Mouse (Mus musculus) urinary bladder, adult 2 months (tissue): ENCODE data around the gene Ulk4. TPM values are rescaled to one million over a fixed set of nuclear protein-coding genes. Genes with fewer than 3 reads are reported as not detected.
"Not testable (repeated sequence)": the region's sequence is repeated elsewhere in the genome, so short reads cannot be mapped to it uniquely, and the experiment has no call there.

Experiments
- DNase-seq: peaks from one replicate; pipeline ENCODE4 v3.0.0; 2022; ENCODE audit warnings: low spot score
- polyA plus RNA-seq: library from polyadenylated mRNA; depleted of rRNA; stranded (reverse); fragments of >200 nt; gene quantifications from 2 replicates; pipeline ENCODE4 v1.2.3, GENCODE M21; 2012

The Ulk4 gene
- polyA plus RNA-seq, 1 experiment, result 2.4 TPM

DNA sequence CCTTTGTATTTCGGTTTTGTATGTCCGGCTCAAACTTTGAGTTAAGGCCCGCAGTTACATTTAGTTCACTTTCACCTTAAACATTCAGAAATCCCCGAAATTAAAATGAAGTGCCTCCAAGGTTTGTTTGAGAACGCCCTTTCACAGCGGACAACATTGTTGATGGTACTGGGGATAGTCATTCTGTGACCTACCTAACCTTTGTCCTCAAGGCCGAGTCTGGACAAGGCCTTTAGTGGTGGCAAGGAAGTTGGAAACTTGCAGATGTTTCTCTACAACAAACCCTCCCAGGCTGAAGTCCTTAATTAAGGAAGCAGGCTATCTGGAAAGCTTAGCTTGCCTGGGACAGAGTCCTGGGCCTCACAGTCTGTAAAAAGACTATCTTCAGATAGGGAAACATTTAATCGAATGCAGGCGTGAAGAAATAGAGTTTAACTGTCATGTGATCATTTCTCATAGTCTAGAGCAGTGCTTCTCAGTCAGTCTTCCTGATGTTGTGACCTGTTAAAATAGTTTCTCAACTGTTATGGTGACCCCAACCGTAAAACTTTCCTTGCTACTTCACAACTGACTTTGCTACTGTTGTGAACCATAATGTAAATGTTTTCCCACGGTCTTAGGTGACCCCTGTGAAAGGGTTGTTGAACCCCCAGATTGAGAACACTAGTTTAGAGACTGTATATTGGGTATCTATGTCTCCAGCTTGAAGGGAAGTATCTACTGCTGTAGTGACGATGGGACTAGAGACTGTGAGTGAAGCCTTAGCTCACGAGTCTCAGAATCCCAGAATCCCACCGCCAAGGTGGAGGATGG, 342.0 kb downstream of the Ulk4 start:
- DNase-seq, result no peak

DNA sequence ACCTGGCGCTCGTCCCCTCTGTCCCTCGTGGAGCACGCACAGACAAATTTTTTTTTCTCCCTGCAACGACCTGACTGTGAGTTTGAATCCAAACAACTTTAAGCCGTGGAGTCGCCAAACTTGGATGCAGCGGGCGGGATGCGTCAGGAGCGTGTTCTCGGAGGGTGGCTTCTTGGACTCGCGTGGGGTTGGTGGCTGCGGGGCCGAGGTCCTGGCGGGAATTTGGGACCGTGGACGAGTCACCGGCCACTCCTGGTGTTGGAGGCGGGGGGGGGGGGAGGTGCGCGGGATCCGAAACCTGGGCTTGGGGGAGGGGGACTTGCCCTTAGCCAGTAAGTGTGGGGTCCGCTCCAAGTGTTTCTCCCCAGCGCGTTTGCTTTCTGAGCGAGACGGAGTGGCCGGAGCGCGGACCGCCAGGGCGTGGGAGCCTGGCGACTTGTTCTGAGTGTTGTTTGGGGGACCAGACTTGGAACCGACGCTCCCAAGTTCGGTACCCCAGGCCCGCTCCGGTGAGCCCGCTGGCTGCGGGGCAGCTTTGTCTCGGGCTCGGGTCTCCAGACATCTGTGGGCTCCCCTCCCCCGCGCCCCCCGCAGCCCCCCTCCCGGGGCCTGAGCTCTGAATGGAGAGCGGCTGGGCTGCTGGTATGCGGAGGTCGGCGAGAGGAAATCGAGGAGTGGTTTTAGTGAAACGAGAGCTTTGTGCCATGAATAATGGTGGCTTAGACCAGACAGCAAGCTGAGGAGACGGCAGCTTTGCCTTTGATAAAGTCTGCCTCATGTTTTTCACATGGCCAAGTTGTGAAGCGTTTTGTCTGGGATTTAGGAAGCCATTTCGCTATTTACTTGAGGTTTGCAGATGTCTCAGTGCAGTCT, 342.9 kb downstream of the Ulk4 start:
- DNase-seq, result peak; percentile 36

DNA sequence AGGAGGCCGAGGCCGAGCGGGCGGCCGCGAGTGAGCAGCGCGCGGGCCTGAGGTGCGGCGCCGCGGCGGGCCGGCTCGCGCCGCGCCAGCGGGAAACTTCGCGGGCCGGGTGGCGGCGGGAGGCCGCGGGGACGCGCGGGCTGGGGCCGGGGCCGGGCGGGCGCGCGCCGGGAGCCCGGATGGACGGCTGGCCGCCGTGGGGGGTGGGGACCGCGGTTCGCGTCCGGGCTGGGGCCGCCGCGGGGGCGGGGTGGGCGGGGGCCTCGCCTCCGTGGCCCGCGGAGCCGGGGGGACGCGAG, 343.5 kb downstream of the Ulk4 start:
- no peak for DNase-seq

DNA sequence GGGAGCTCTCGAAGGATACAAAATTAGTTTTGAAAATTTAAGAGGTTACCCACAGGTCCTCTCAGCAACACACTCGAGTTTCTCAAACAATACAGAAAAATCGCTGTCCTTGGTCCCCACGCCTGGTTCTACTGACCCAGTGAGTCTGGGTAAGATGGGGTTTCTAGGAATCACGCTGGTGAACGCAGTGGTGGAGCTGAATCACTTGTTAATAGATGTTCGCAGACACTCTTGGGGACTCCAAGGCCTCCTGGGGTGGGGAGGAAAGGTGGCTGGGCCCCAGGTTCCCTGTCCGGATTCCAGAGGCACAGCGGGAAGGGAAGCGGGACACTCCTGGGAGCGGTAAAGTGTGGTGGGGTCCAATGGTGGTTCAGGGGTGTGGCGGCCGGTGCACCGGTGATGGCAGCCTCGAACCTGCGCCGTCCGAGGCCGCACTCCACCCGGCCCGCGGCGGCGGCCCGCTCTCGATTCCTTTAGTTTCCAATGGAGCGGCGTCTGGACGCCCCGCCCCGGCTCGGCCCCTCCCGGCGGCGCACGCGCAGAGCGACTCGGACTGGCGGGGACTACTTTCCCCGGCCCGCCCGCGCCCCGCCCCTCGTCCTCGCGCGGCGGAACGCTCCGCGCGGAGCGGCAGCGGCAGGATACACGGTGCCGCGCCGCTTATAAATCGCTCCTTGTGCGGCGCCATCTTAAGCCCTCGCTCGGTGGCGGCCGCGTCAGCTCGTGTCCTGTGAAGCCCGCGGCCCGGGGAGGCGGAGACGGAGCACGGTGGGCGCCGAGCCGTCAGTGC, 344.0 kb downstream of the Ulk4 start:
- DNase-seq, result peak; percentile 98

DNA sequence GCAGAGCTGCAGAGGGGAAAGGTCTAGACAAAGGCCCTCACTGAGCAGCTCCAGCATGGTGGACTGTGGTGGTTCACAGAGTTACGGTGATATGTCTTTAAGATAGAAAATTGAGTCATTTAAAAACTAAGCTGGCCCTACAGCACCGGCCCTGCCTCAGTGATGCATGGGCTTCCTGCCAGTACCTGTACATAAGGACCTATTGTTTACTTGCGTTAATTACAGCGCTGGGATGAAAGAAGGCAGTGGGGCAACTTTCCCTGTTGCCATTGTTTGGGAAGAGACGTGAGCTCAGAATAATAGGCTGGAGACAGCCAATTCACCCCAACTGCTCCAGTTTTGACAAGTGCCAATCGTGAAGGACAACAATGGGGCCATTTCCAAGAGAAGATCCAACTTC, 344.6 kb downstream of the Ulk4 start:
- no peak for DNase-seq

DNA sequence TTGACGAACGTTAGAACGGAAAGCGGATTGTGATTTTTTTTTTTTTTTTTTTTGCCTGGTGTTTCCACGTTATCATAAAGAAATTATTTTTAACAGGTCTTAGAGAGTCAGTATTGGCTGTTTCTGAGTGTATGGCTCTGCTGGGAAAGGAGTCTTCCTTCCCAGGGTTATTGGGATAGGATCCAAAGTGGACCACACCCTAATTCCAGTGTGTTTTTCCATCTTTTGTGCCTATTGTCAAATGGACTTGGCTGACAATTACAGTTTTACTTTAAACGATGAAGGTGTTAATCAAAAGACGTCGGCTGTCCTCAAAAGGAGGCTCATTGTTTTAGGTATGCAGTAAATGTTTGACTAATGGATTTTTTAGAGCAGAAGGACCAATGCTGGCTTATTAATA, 346.2 kb downstream of the Ulk4 start:
- no peak for DNase-seq

DNA sequence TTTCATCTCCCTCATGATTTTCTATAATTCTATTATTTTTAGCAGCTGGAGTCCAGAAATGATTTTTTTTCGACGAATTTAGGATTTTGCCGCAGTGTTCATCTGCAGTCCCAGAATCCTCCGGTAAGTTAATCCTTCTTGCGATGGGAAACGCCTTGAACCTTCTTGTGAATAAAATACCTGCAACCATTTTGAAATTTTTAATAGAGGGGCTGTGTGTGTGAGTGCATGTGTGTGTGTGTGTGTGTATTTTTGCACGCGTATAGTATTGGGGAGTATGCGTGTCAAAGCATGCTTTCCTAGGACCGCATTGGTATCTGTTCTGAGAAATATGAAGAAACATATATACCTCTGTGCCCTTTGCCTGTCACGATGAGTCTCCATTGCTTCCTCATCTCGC, 347.0 kb downstream of the Ulk4 start:
- DNase-seq, result no peak

DNA sequence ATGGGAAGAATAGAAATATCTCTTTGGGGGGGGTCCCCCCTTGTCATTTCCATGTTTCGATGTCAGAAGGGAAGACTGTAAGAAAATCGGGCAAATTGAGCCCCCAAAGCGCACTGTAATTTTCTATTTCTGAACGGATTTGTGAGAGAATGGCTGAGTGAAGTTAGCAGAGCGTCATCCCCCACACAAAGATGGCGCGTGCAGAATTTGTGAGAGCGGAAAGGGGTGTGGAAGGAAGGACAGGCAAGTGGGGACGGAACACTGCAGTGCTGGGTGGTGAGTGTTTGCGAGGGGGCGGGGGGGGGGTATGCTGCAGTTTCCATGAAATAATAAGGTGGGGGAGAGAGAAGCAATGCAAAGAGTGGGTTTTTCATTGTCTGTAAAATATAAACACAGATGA, 347.9 kb downstream of the Ulk4 start, which contains the start of gene Ctnnb1:
Gene Ctnnb1 (plus strand): TSS at position 136 of the 400 bp plus-strand sequence.
- no peak for DNase-seq

DNA sequence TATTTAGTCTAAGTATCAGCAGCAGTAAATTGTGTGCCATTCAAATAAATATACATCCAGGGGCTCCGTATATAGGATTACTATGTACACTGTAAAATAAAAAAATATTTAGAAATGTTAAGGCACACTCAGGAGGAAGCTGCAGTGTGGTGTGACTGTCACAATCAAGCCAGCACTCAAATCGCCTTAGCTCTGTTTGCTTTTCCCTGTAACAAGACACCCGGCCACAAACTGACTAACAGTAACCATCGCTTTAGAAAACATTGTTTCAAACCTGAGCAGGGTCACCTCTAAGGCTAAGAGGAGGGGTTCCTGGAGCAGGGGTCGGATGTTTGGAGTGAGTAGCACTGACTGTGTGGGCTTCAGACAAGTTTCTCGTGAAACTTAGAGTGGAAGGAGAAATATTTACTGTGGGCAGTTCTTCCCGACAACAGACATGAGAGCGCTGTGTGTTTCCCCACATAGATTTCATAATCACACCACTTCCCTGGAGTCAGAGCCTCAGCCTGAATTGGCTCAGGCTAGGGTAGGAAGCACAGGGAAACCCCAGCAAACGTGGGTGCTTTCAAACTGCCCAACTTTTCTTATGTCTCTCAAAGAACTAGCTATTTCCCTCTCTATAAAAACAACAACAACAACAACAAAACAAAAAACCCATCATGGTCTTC, 349.9 kb downstream of the Ulk4 start:
- DNase-seq, result no peak

DNA sequence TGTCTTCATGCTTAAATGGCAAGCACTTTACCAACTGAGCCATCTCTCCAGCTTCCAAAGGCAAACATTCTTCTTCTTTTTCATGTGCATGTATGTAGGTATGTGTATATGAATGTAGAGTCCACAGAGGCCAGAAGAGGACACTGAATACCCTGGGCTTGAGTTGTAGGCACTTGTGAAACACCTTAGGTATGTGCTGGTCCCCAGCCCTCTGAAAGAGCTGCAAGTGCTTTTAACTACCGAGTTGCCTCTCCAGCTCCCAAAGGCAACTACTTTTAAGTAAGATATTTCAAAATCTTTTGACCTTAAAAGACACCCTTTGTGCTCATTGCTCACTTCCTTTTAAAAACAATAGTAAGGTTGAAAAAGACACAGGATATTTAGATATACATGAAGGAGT, 350.9 kb downstream of the Ulk4 start:
- no peak for DNase-seq

DNA sequence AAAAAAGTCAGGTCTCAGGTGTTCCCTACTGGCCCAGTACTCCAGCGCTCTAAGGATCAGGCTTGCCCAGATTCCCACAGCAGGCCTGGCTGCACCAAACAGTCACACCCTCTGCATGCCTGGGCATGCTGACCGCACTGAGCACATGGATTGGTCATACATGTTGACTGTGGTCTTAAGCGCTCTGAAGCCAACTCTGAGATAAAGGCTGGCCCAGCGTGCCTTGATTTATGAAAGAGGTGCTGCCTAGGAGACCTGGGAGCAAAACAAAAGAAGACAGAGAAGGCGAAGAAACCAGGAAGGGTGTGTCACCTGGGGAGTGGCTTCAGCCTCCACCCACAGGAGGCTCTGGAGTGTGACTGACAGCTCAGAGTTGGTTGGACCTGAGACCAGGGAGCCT, 357.9 kb downstream of the Ulk4 start:
- peak; percentile 31 for DNase-seq

DNA sequence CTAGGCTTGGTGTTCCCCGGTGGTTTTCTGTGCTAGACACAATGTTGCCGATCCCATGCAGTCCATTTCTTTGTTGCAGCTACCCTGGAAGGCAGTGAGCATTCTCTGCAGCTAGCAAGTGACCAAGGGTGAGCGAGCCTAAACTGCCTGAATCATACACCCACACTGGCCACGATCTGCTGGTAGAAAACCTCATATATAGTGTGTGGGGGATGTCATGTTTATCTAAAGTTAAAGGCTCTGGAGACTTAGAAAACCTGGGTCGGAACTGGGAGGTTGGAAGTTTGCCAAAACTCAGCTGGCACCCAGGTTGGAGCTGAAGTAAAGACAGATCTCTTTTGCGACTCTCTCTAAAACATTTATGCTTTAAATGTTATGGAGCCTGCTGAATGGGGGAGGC, 358.4 kb downstream of the Ulk4 start:
- DNase-seq, result no peak

DNA sequence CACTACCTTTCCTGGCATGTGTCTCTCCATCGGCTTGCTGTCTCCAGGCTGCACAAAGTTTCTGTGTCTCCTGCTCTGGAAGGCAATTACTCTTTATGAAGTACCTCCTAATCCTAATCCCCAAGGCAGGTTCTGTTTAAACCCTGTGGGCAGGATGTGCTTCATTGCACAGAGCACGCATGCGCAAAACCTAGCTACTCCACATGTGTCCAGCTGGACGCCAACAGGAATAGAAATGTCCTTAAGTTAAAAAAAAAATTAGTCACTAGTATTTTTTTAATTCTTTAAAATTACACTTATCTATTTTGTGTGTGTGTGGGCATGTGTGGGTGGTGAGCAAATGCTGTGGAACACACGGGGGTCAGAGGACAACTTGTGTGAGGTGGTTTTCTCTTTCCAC, 358.8 kb downstream of the Ulk4 start:
- no peak for DNase-seq

DNA sequence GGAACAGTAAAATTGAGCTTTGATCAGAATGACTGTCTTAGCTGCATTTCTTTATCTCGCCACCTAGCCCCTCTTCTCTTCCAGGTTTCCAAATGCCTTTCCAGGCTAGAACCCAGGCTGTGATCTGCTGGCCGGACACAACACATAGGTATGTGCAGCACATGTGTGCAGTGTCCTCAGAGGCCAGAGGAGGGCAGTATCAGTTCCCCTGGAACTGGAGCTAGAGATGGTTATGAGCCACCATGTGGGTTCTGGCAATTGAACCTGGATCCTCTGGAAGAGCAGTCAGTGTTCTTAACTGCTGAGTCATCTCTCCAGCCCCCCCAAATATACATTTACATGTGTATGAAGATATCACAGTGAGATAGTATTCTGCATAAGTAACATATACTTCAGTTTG, 359.4 kb downstream of the Ulk4 start:
- DNase-seq, result not testable (repeated sequence)

DNA sequence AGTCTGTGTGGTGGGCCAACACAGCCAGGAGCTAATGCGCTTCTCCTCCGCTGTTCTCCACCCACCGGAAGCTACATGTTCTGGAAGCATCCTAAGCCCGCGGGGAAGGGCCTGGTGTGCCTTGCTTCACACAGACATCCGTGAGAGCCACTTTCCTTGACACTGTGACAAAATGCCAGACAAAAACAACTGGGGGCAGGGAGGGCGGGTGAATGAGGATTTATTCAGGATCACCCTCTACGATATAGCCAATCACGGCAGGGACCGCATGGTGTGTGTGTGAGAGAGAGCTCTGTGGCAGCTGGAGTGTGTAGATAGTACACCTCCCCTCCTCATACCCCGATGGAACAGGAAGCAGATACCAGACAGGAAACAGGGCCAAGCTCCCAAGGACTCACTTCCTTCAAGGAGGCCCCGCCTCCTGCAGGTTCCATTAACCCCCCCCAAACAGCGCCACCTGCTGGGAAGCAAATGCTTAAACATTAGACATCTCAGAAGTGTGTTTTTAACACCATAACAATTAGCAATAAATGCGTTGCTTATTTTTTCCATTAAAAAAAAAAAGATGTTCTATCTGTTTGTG, 362.0 kb downstream of the Ulk4 start:
- no peak for DNase-seq

DNA sequence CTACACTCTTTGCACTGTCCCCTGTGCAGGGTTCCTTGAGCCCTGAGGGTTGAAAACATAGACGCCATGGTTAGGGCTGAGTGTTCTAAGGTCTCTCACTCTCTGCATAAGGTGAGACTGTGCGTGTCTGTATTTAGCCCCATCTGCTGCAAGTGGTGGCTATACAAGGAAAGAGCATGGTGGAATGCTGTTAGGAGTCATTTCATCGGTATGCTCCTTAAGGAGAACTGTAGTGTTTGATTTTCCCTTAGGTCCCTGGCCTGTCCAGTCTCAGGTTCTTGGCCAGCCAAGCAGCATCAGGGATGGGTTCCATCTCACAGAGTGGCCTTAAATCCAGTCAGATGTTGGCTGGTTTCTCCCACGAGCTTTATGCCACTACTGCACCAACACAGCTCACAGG, 362.6 kb downstream of the Ulk4 start:
- DNase-seq, result no peak

DNA sequence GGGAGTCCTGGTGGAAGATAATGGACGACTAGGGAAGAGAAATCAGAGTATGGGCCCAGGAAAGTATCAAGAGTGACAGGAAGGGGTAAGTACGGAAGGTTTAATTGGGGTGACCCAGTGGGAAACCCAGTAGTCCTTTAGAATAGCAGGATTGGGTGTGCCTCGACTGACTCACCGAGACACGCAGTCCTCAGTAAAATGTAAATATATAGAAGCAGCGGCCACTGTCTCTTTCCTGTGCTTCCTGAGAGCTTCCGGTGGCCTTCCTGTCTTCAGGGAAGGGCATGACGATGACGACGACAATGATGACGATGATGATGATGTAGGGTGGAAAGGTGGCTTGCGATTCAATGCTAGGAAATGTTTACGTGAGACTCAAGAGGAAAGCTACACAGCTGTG, 363.8 kb downstream of the Ulk4 start:
- no peak for DNase-seq

DNA sequence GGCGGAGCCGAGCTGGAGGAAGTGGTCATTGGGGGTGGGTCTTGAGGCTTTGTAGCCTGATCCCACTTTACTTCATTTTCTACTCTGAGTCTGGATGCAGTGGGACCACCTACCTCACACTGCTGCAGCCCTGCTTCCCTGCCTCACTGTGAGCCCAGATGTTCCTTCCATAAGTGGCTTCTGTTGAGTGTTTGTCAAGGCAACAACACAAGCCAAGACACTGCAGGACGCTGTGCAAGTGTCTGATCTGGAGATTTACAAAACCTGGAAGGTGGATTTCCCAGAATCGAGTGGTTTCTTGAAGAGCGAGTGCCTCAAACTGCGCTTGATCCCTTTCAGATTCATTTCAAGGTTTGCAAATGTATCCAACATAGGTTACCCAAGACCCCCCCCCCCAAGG, 368.5 kb downstream of the Ulk4 start:
- no peak for DNase-seq
